In the genomic region with DNA sequence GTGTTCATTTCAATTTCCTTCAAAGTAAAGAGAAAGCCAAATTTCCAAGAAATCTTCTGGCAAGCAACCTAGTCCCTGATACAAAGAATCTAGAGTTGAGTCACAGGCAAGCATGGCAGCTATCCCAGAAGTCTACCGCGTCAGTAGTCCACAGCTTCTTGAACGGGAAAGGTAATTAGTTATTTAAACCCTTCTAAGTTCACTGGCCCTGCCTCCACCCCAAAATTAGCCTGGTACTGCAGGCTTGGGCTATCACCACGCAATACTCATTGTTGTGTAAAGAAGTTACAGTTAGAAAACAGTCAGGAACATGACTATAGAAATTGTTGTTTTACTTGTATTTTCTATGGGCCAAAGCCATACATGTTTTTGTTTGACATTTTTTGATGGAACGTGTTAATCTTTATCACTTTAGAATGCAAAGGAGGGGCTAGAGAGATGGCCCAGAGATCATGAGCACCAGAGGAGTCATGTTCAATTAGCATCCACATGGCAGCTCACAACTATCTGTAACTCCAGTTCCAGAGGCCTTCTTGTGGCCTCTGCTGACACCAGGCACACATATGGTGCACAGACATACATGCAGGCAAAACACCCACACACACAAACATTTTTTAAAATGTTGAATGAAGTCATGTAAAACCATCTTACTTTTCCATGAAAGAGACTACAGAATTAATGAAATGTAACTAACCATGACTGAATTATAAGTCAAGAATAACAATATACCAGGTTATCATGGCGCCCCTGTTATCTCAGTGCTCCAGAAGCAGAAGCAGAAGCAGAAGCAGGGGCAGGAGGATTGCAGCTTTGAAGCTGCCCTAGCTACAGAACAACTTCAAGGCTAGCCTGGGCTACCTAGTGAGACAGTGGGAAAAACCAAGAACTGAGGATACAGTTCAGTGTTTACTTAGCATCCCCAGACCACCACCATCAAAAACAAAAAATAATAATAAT, we compare ENCODE assay signal across 9 mouse cellular contexts. TPM values are rescaled to one million over a fixed set of nuclear protein-coding genes. Genes with fewer than 3 reads are reported as not detected.
DNase-seq lines count a peak whose midpoint lies in the region; ATAC-seq lines count a peak whose summit lies in the region.
"Had no signal": no experiment of that assay in that cellular context is flagged by ENCODE, and none has a peak within 500 bp of the region (broad histone marks: within the 10 kb centered on the region; RNA-seq: fewer than 3 reads in every experiment).

No protein-coding gene starts in this region.

- H3K36me3 ChIP-seq in neural tube, embryonic 12.5 days: peaks cover 38% of the 10 kb centered on the region
- 0 out of 2 replicates have a peak, but pooled peaks cover 10% of the 10 kb centered on the region for H3K36me3 ChIP-seq in intestine, embryonic 15.5 days

- WGBS in neural tube, embryonic 12.5 days: 89% methylated on average over 6 of the region's 6 CpGs
- 88% methylated on average over 6 of the region's 6 CpGs for WGBS in intestine, embryonic 15.5 days

- no peaks in the 10 kb centered on the region for H3K9me3 ChIP-seq in neural tube, embryonic 12.5 days
- H3K9me3 ChIP-seq in intestine, embryonic 15.5 days: no peaks in the 10 kb centered on the region

- DNase-seq in heart, adult 18-20 months: peak; percentile 15 to 26
- DNase-seq in heart, postnatal 4 days: no peak
- DNase-seq in neural tube, embryonic 10.5 days (ENCODE audit: extremely low spot score, low spot score): no peak
- peak; percentile 42 to 51 for DNase-seq in adrenal gland, postnatal 36 days
- peak; percentile 19 for DNase-seq in skeletal muscle tissue, adult 2 months (ENCODE audit: low read depth, low spot score)
- DNase-seq: cerebellum, postnatal 14 days; lung, embryonic 14.5 days had no signal

- H3K4me2 ChIP-seq in neural tube, embryonic 12.5 days (replicated peaks): no peak overlapping the region
- H3K4me2 ChIP-seq in intestine, embryonic 15.5 days (replicated peaks): no peak overlapping the region
- H3K4me2 ChIP-seq: lung, embryonic 14.5 days had no signal

- no peak overlapping the region for H3K9ac ChIP-seq in neural tube, embryonic 12.5 days
- H3K9ac ChIP-seq in intestine, embryonic 15.5 days: no peak overlapping the region
- H3K9ac ChIP-seq: lung, embryonic 14.5 days had no signal

- H3K4me1 ChIP-seq in neural tube, embryonic 12.5 days: no peaks in the 10 kb centered on the region
- no peaks in the 10 kb centered on the region for H3K4me1 ChIP-seq in intestine, embryonic 15.5 days (replicated peaks)

- peak; percentile 26 for ATAC-seq in neural tube, embryonic 12.5 days (ENCODE audit: low FRiP score, low read depth)
- ATAC-seq in intestine, embryonic 15.5 days: no peak

- H3K27me3 ChIP-seq in neural tube, embryonic 12.5 days (replicated peaks): no peaks in the 10 kb centered on the region
- H3K27me3 ChIP-seq in intestine, embryonic 15.5 days (replicated peaks): no peaks in the 10 kb centered on the region

- no peak overlapping the region; the same call in 1 of the 2 replicates for H3K27ac ChIP-seq in neural tube, embryonic 12.5 days
- H3K27ac ChIP-seq in intestine, embryonic 15.5 days: no peak overlapping the region

- H3K4me3 ChIP-seq in neural tube, embryonic 12.5 days: no peak overlapping the region
- no peak overlapping the region for H3K4me3 ChIP-seq in intestine, embryonic 15.5 days (replicated peaks)

RNA-seq across cellular contexts. Expression of gene Slc30a7, which starts 57.0 kb away (rescaled TPM):
- total RNA-seq in heart, adult 18-20 months (2021): 10 to 100 TPM; 10.2 to 11.4 TPM
- total RNA-seq in heart, postnatal 4 days (2021): 10 to 100 TPM; 26.7 to 27.0 TPM
- 15.8 and 20.7 TPM in 2 replicates for polyA plus RNA-seq in neural tube, embryonic 12.5 days (2016; fragmentation: Nextera tagmentation; extraction: Ambion mirVana)
- total RNA-seq in adrenal gland, postnatal 36 days (2021): 10 to 100 TPM; 31.9 to 42.0 TPM
- polyA plus RNA-seq in intestine, embryonic 15.5 days (2015; fragmentation: Nextera tagmentation; extraction: Ambion mirVana): 35.6 and 38.3 TPM in 2 replicates

RNA-seq across cellular contexts. Expression of gene Extl2, which starts 57.1 kb away (rescaled TPM):
- total RNA-seq in heart, adult 18-20 months (2021): 10 to 100 TPM; 14.0 to 17.4 TPM
- total RNA-seq in heart, postnatal 4 days (2021): 10 to 100 TPM; 18.7 to 19.1 TPM
- 30.5 and 31.5 TPM in 2 replicates for polyA plus RNA-seq in neural tube, embryonic 12.5 days (2016; fragmentation: Nextera tagmentation; extraction: Ambion mirVana)
- total RNA-seq in adrenal gland, postnatal 36 days (2021): 10 to 100 TPM; 11.9 to 25.7 TPM
- 15.9 and 17.6 TPM in 2 replicates for polyA plus RNA-seq in intestine, embryonic 15.5 days (2015; fragmentation: Nextera tagmentation; extraction: Ambion mirVana)

Comparison
In these comparisons a context has a peak if more than half of its experiments do, and no peak if none do; other contexts are left out.
1. DNase-seq: peak in heart, adult 18-20 months (2 of 2), adrenal gland, postnatal 36 days (2 of 2) and skeletal muscle tissue, adult 2 months (single experiment); none in heart, postnatal 4 days (single experiment) and neural tube, embryonic 10.5 days (single experiment).